Mouse (Mus musculus): ENCODE data around the gene Wdtc1. TPM values are rescaled to one million over a fixed set of nuclear protein-coding genes. Genes with fewer than 3 reads are reported as not detected.

The Wdtc1 gene
- total and polyA plus RNA-seq, 3 experiments = 13.2 to 35.3 TPM; not detected in 1

DNA sequence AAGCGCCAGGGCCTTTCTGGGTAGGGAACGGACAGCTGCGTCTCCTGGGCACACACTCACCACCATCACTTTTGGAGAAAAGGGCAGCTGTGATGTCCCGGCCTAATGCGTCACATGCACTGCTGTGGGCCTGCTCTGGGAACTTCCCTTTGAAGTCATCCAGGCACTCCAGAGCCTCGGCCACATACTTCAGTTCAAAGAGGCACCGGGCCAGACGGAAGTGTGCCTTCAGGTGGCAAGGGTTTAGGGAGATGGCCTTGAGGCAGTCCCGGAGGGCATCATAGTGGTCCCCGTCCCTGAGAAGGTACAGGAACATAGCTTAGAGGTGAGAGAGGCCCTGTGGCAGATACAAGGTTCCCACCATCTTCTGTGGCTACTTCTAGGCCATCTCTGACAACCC is 55.9 kb downstream of the Wdtc1 start:
- no peak overlapping the region for H3K27ac ChIP-seq (ENCODE audit: control insufficient read depth, low read depth, low read length)
- H3K4me1 ChIP-seq (ENCODE audit: control insufficient read depth in 1 of 2, insufficient read depth in 2 of 2, low read length in 2 of 2) = no peaks in the 10 kb centered on the region
- H3K79me2 ChIP-seq (ENCODE audit: control insufficient read depth, insufficient read depth, low read length, poor library complexity) = no peaks in the 10 kb centered on the region
- H3K36me3 ChIP-seq (ENCODE audit: control insufficient read depth in 1 of 2, insufficient read depth in 2 of 2, low read length in 2 of 2) = no peaks in the 10 kb centered on the region; a peak in 1 of 4 replicates
- no peak overlapping the region for H3K9ac ChIP-seq (ENCODE audit: control insufficient read depth, low read depth, low read length, poor library complexity, severe bottlenecking)
- H3K4me3 ChIP-seq (ENCODE audit: control insufficient read depth in 1 of 2, insufficient read depth in 1 of 2, low read depth in 2 of 2, low read length in 2 of 2) = no peak overlapping the region
- DNase-seq (ENCODE audit: low read depth, low spot score) = no peak
- no peaks in the 10 kb centered on the region for H3K9me3 ChIP-seq (replicated peaks; ENCODE audit: insufficient read depth, low read length)
- no peaks in the 10 kb centered on the region for H3K27me3 ChIP-seq (ENCODE audit: control insufficient read depth in 1 of 2, insufficient read depth in 2 of 2, low read length in 2 of 2)
- TF ChIP-seq ETS1 (IDR thresholded peaks at IDR 0.05; ENCODE audit: low read depth, low read length) (no peak), MAFK (IDR thresholded peaks at IDR 0.05; ENCODE audit: borderline replicate concordance, low read depth, low read length) (no peak), MEF2A (IDR thresholded peaks at IDR 0.05; ENCODE audit: extremely low read depth, insufficient replicate concordance, low read depth, low read length, poor library complexity, severe bottlenecking) (no peak), NELFE (IDR thresholded peaks at IDR 0.05; ENCODE audit: low read depth, low read length) (no peak), E2F4 (IDR thresholded peaks at IDR 0.05; ENCODE audit: borderline replicate concordance, low read depth, low read length) (no peak), TAL1 (IDR thresholded peaks at IDR 0.05; ENCODE audit: low read length) (no peak), CHD1 (IDR thresholded peaks at IDR 0.05; ENCODE audit: low read depth, low read length) (no peak), ZC3H11A (IDR thresholded peaks at IDR 0.05; ENCODE audit: low read depth, low read length) (no peak), EP300 (IDR thresholded peaks at IDR 0.05; ENCODE audit: low read depth in 1 of 2, low read length in 2 of 2) (no peak), USF2 (IDR thresholded peaks at IDR 0.05; ENCODE audit: borderline replicate concordance in 1 of 2, insufficient read depth in 1 of 2, low read depth in 1 of 2, low read length in 2 of 2) (no peak), MXI1 (IDR thresholded peaks at IDR 0.05; ENCODE audit: low read depth, low read length) (no peak), TCF12 (IDR thresholded peaks at IDR 0.05; ENCODE audit: low read depth, low read length) (no peak), HCFC1 (IDR thresholded peaks at IDR 0.05; ENCODE audit: low read depth, low read length) (no peak), ZKSCAN1 (IDR thresholded peaks at IDR 0.05; ENCODE audit: low read depth, low read length) (no peak), SMC3 (IDR thresholded peaks at IDR 0.05; ENCODE audit: low read depth, low read length) (no peak), ELF1 (IDR thresholded peaks at IDR 0.05; ENCODE audit: low read depth, low read length) (no peak), POLR2A (IDR thresholded peaks at IDR 0.05; ENCODE audit: control insufficient read depth in 1 of 2, insufficient read depth in 1 of 2, low read depth in 1 of 2, low read length in 2 of 2, poor library complexity in 1 of 2) (no peak), SIN3A (IDR thresholded peaks at IDR 0.05; ENCODE audit: low read length) (no peak)

DNA sequence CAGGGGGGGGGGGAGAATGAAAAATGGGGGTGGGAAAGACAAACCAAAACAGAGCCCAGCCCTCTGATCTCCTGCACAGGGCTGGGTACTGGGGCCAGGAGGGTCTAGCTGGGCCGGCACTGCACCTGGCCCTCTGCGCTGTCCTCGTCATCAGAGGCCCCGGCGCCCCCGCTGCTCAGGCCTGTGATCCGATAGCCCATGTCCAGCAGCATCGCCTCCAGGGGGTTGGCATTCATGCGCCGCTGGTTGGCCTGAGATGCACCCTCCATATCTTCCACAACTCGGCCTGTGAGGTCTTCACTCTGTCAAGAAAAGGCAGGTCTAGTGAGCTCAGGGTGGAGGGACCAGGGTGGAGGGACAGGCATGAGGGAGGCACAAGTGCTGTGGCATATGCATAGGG is 59.2 kb downstream of the Wdtc1 start:
- no peak for TF ChIP-seq MEF2A (IDR thresholded peaks at IDR 0.05; ENCODE audit: extremely low read depth, insufficient replicate concordance, low read depth, low read length, poor library complexity, severe bottlenecking)
- TF ChIP-seq MYC (IDR thresholded peaks at IDR 0.05; ENCODE audit: low read depth, low read length) = no peak
- no peak overlapping the region for H3K9ac ChIP-seq (ENCODE audit: control insufficient read depth, low read depth, low read length, poor library complexity, severe bottlenecking)
- H3K36me3 ChIP-seq (ENCODE audit: control insufficient read depth in 1 of 2, insufficient read depth in 2 of 2, low read length in 2 of 2) = peaks cover 0 to 2% of the 10 kb centered on the region in 2 experiments; a peak in 3 of 4 replicates

More for the DNA sequence above, 59.2 kb downstream of the Wdtc1 start:
- no peak for DNase-seq (ENCODE audit: low read depth, low spot score)
- H3K9me3 ChIP-seq (replicated peaks; ENCODE audit: insufficient read depth, low read length) = no peaks in the 10 kb centered on the region
- H3K4me3 ChIP-seq (ENCODE audit: control insufficient read depth in 1 of 2, insufficient read depth in 1 of 2, low read depth in 2 of 2, low read length in 2 of 2) = no peak overlapping the region
- H3K4me1 ChIP-seq (ENCODE audit: control insufficient read depth in 1 of 2, insufficient read depth in 2 of 2, low read length in 2 of 2) = peaks cover 0 to 2% of the 10 kb centered on the region in 2 experiments; a peak in 3 of 4 replicates
- H3K79me2 ChIP-seq (ENCODE audit: control insufficient read depth, insufficient read depth, low read length, poor library complexity) = no peaks in the 10 kb centered on the region
- H3K27ac ChIP-seq (ENCODE audit: control insufficient read depth, low read depth, low read length) = no peak overlapping the region
- no peaks in the 10 kb centered on the region for H3K27me3 ChIP-seq (ENCODE audit: control insufficient read depth in 1 of 2, insufficient read depth in 2 of 2, low read length in 2 of 2)

Data from MEL (cell line).